Mouse (Mus musculus): ENCODE results near the gene Shc2.

DNA sequence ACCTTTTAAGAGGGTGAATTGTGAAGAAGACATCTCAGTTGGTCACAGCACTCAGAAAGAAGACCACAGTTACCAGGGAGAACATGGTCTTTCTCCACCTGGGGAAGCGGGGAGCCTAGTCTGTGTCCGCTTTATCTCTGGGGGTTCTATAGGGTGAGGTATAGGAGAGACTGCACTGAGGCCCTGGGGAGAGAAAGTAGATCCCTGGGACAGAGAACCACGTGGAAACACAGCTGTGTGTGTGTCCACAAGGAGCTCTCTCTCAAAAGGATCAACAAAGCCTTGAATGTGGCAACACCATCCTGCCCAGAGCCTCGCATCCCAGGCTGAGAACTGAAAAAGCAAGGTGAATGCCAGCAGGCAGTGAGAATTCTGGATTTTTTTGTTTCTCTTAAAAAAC lies 60.3 kb downstream of the Shc2 start:
- TF ChIP-seq POLR2A (IDR thresholded peaks at IDR 0.05; ENCODE audit: control insufficient read depth, low read depth, low read length): no peak
- TF ChIP-seq CTCF (IDR thresholded peaks at IDR 0.05; ENCODE audit: control insufficient read depth, insufficient read depth, insufficient replicate concordance, low read depth, low read length): no peak

Data from testis, adult 2 months (tissue).